10 mouse cellular contexts compared by ENCODE assay signal in the genomic region with DNA sequence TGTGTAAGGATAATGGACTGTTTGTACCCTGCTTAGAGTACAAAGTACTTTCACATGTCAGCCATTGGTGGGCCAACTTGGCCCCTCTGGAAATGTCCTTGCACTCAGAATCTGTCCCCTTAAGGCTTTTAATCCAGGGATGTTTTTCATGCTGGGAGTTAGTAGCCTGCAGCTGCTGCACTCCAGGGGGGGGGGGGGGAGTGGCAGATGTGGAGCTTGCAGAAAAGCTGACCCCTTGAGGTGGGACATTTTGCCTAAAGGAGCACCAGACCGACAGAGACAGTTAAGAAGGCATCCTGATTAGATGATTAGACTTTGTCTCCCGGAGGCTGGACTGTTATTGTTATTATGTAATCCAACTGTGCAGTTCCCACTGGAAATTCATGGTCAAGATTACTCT. TPM values are rescaled to one million over a fixed set of nuclear protein-coding genes. Genes with fewer than 3 reads are reported as not detected.
DNase-seq lines count a peak whose midpoint lies in the region; ATAC-seq and TF ChIP-seq lines count a peak whose summit lies in the region.
"Had no signal": no experiment of that assay in that cellular context is flagged by ENCODE, and none has a peak within 500 bp of the region (broad histone marks: within the 10 kb centered on the region; RNA-seq: fewer than 3 reads in every experiment).

No protein-coding gene starts in this region.

- H3K9me3 ChIP-seq in liver, embryonic 12.5 days (replicated peaks) = no peaks in the 10 kb centered on the region

- H3K4me3 ChIP-seq in cortical plate, adult 2 months (ENCODE audit: insufficient read depth, low read length) = peak overlapping the region; percentile 3; the same call in 1 of the 2 replicates
- H3K4me3 ChIP-seq in liver, embryonic 12.5 days = no peak overlapping the region
- H3K4me3 ChIP-seq: erythroblast, embryonic 14.5 days had no signal

- peaks cover 52% of the 10 kb centered on the region for H3K27me3 ChIP-seq in liver, embryonic 12.5 days (replicated peaks)

- peak; percentile 92 for DNase-seq in heart, adult 11 months
- no peak for DNase-seq in heart, adult 9 months (ENCODE audit: low spot score in 2 of 2)
- peak; percentile 35 to 48 for DNase-seq in heart, postnatal 10 days
- DNase-seq in thymus, postnatal 0 days (ENCODE audit: low spot score) = no peak
- no peak for DNase-seq in urinary bladder, postnatal 25 days (ENCODE audit: low spot score)
- DNase-seq: spleen, adult 18-20 months had no signal

- TF ChIP-seq CTCF in cortical plate, adult 2 months (IDR thresholded peaks at IDR 0.05; ENCODE audit: extremely low read depth, insufficient read depth, low read length) = no peak

- no peak overlapping the region for H3K27ac ChIP-seq in cortical plate, adult 2 months (ENCODE audit: insufficient read depth, low read length)
- no peak overlapping the region for H3K27ac ChIP-seq in liver, embryonic 12.5 days

- H3K4me1 ChIP-seq in cortical plate, adult 2 months (ENCODE audit: control insufficient read depth, insufficient read depth, low read length) = peaks cover 4% of the 10 kb centered on the region
- H3K4me1 ChIP-seq in liver, embryonic 12.5 days = peaks cover 21% of the 10 kb centered on the region

- intact Hi-C loops in heart, postnatal 10 days (cut with DNase I) = no loop called here

- TF ChIP-seq POLR2A in cortical plate, adult 2 months (IDR thresholded peaks at IDR 0.05; ENCODE audit: extremely low read depth, insufficient read depth, low read length) = no peak

- WGBS in liver, embryonic 12.5 days (ENCODE audit: insufficient replicate concordance) = 41% methylated on average over 2 of the region's 2 CpGs

- H3K4me2 ChIP-seq in liver, embryonic 12.5 days = peak overlapping the region; percentile 34

- no peak overlapping the region for H3K9ac ChIP-seq in liver, embryonic 12.5 days

- H3K36me3 ChIP-seq in liver, embryonic 12.5 days = no peaks in the 10 kb centered on the region; the same call in 1 of the 2 replicates

- ATAC-seq in liver, embryonic 12.5 days = no peak
- no peak for ATAC-seq in erythroblast, adult 5-6 weeks (replicated peaks; ENCODE audit: low FRiP score, poor library complexity, severe bottlenecking)

RNA-seq across cellular contexts. Expression of gene Lbh, which starts 2.3 kb away (rescaled TPM):
- polyA plus RNA-seq in cortical plate, adult 2 months (2012; rRNA removed) = 37.7 and 40.1 TPM in 2 replicates
- total RNA-seq in heart, postnatal 10 days (2021) = 100 to 1,000 TPM; 456 to 731 TPM
- polyA plus RNA-seq in liver, embryonic 12.5 days (2016; fragmentation: Nextera tagmentation; extraction: Ambion mirVana) = 1.4 TPM in 2 replicates
- 4.0 and 12.1 TPM in 2 replicates for total RNA-seq in erythroblast, adult 5-6 weeks (2015; ENCODE audit: low replicate concordance)
- 5.7 and 6.1 TPM in 2 replicates for total RNA-seq in erythroblast, adult 5-6 weeks (2017; ENCODE audit: low replicate concordance)
- 9.5 and 10.4 TPM in 2 replicates for polyA plus RNA-seq in thymus, postnatal 0 days (2015; fragmentation: Nextera tagmentation; extraction: Ambion mirVana)

Comparison
In these comparisons a context has a peak if more than half of its experiments do, and no peak if none do; other contexts are left out.
1. DNase-seq: peak in heart, adult 11 months (single experiment) and heart, postnatal 10 days (2 of 2); none in heart, adult 9 months (0 of 2), thymus, postnatal 0 days (single experiment) and urinary bladder, postnatal 25 days (single experiment).